Mouse (Mus musculus) layer of hippocampus, adult 8-10 months (tissue): Measurements from ENCODE around the gene Gjd3. TPM values are rescaled to one million over a fixed set of nuclear protein-coding genes. Genes with fewer than 3 reads are reported as not detected.
"Not testable (repeated sequence)": the region's sequence is repeated elsewhere in the genome, so short reads cannot be mapped to it uniquely, and the experiment has no call there.

ENCODE experiments used
- DNase-seq, 2 experiments: peaks; one replicate each; pipeline ENCODE4 v3.0.0; 2022; ENCODE audit warnings: low spot score in 2 of 2
- total RNA-seq, 4 experiments: library from RNA; stranded (reverse); gene quantifications; 2 replicates each; pipeline ENCODE4 v1.2.4; 2022

Gjd3 gene
- total RNA-seq, 4 experiments from 2014 or later: 1.4 to 1.6 TPM; not detected in 2

DNA sequence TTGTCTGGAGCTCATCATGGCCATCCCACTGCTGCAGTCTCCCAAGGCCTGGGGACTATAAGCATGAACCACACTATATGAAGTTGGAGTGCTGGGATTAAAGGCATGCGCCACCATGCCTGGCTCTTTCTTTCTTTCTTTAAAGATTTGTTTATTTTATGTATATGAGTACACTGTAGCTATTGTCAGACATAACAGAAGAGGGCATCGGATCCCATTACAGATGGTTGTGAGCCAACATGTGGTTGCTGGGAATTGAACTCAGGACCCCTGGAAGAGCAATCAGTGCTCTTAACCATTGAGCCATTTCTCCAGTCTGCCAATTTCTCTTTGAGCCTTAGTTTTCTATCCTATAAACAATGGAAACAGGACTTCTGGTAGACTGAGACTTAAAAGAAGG is 49.0 kb downstream of the Gjd3 start:
- not testable (repeated sequence) for DNase-seq

DNA sequence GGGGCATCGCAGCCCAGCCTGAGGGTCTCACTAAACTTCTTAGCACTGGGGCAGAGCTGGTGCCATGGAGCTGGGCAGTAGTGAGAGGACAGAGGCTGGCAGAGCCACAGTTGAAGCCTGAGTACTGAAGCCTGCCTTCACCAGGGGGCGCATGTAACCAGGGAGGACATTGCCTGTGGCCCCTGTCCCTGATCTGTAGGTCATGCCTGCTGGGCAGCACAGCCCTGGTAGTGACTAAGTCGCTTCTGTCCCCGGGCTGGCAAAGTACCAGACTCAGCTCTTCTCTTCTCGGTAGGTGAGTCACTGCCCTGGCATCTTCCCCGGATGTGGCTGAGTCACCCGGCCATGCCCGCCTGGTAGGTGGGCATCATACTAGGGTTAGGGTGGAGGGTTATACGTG is 49.7 kb downstream of the Gjd3 start:
- DNase-seq: no peak

DNA sequence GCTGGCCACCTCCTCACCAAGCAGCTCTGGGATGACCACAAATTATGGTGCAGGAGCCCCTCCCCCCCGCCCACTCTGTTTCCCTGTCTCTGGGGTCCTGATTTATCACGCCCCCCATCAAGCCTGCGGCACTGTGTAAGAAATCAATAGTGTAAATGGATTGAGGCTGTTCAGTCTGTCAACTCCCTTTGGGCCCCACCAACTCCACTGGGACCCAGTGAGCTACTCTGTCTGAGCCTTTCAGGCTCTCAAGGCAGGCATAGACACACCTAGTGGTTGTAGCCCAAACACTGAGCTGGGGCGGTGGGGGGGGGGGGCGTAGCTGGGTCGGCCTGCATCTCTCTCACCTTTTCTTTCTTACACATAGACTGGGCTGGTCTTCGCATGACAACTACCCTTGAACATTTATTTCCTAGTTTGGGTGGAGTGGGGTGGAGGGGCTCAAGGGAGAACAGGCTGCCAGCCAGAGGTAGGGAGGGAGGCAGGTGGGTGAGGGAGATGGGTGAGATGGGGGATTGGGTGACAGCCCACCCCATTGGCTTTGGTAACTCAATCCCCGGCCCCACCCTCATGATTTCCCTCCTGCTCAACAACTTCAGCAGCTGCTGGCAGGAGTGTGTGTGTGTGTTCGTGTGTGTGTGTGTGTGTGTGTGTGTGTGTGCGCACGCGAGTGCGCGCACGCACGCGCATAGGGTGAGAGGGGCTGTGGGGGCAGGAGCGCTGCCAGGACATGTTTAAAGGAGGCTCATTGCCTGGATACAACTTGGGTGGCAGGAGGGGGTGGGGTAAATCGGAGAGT is 50.3 kb downstream of the Gjd3 start:
- no peak for DNase-seq

Other genes starting within 250 kb of the Gjd3 start
- gene Thra, start 242.4 kb downstream of the Gjd3 start, total RNA-seq: 100 to 1,000 TPM; 919 to 985 (median 938) TPM
- 10 to 100 TPM; 86.6 to 99.6 (median 92.7) TPM for gene Nr1d1, start 207.7 kb downstream of the Gjd3 start, total RNA-seq
- gene Msl1, start 187.5 kb downstream of the Gjd3 start, total RNA-seq: 100 to 1,000 TPM; 140 to 201 (median 177) TPM
- gene Casc3, start 178.1 kb downstream of the Gjd3 start, total RNA-seq: 10 to 100 TPM; 50.5 to 64.9 (median 59.4) TPM
- 100 to 1,000 TPM; 171 to 203 (median 197) TPM for gene Rapgefl1, start 146.2 kb downstream of the Gjd3 start, total RNA-seq
- gene Wipf2, start 119.4 kb downstream of the Gjd3 start, total RNA-seq: 10 to 100 TPM; 69.4 to 86.8 (median 80.7) TPM
- 1 to 10 TPM in 1 of 4 experiments, under 1 TPM in 3; 0.36 to 1.2 (median 0.44) TPM for gene Cdc6, start 75.2 kb downstream of the Gjd3 start, total RNA-seq
- gene Rara, start 55.2 kb downstream of the Gjd3 start, total RNA-seq: 10 to 100 TPM; 17.3 to 20.2 (median 19.4) TPM
- 1 to 10 TPM in 2 of 4 experiments, under 1 TPM in 2; 0.62 to 2.4 (median 1.2) TPM for gene Top2a, start 41.2 kb upstream of the Gjd3 start, total RNA-seq
- 10 to 100 TPM; 69.7 to 86.8 (median 75.2) TPM for gene Igfbp4, start 58.2 kb upstream of the Gjd3 start, total RNA-seq
- gene Tns4, start 106.3 kb upstream of the Gjd3 start, total RNA-seq: under 1 TPM in 2 of 4 experiments, not detected in 2; 0.27 TPM
- gene Ccr7, start 172.1 kb upstream of the Gjd3 start, total RNA-seq: not detected
- 10 to 100 TPM; 57.1 to 58.8 (median 58.0) TPM for gene Smarce1, start 248.0 kb upstream of the Gjd3 start, total RNA-seq